Mouse (Mus musculus): ENCODE measurements around the gene Zc2hc1b.

GRCm38 (mm10) chr10:13108847-13109246 is 69.0 kb downstream of the Zc2hc1b start:
- TF ChIP-seq CTCF (IDR thresholded peaks at IDR 0.05; ENCODE audit: low read depth, low read length) = no peak
- no peak for TF ChIP-seq POLR2AphosphoS5 (IDR thresholded peaks at IDR 0.05; ENCODE audit: insufficient replicate concordance, low read depth, low read length)

Data from G1E (cell line).